Mouse (Mus musculus) CH12.LX (cell line): ENCODE results near the gene Eral1.

Experiments
- CHD2 ChIP-seq: IDR thresholded peaks from 2 replicates; pipeline ENCODE4 v1.6.1; 2011; ENCODE audit warnings: low read length, improper control_type of control experiment
- CTCF ChIP-seq, 2 experiments: IDR thresholded peaks in 1 of 2; conservative IDR thresholded peaks in 1 of 2; 2 replicates each; pipeline ENCODE4 v1.5.1; 2011 to 2012; ENCODE audit warnings: low read depth in 2 of 2, low read length in 2 of 2, improper control_type of control experiment in 1 of 2, inconsistent platforms in 1 of 2, mild to moderate bottlenecking in 1 of 2, moderate library complexity in 1 of 2
- E2F4 ChIP-seq: IDR thresholded peaks from 2 replicates; pipeline ENCODE4 v1.6.1; 2011; ENCODE audit warnings: low read depth, low read length, improper control_type of control experiment; ENCODE audit not compliant: insufficient replicate concordance
- MAZ ChIP-seq: IDR thresholded peaks from 2 replicates; pipeline ENCODE4 v1.6.1; 2012; ENCODE audit warnings: low read depth, mild to moderate bottlenecking, inconsistent platforms, low read length, improper control_type of control experiment, moderate library complexity
- MYC ChIP-seq: IDR thresholded peaks from 2 replicates; pipeline ENCODE4 v1.6.1; 2011; ENCODE audit warnings: low read depth, mild to moderate bottlenecking, improper control_type of control experiment, low read length
- NELFE ChIP-seq: IDR thresholded peaks from 2 replicates; pipeline ENCODE4 v1.6.1; 2011; ENCODE audit warnings: low read depth, low read length, improper control_type of control experiment
- PAX5 ChIP-seq: IDR thresholded peaks from 2 replicates; pipeline ENCODE4 v1.6.1; 2012; ENCODE audit warnings: low read length, inconsistent platforms, mixed read lengths
- POLR2A ChIP-seq: IDR thresholded peaks from 2 replicates; pipeline ENCODE4 v1.6.1; 2011; ENCODE audit warnings: low read depth, mild to moderate bottlenecking, improper control_type of control experiment, low read length
- POLR2AphosphoS2 ChIP-seq: IDR thresholded peaks from 2 replicates; pipeline ENCODE4 v1.6.1; 2011; ENCODE audit warnings: low read depth, low read length, improper control_type of control experiment
- RAD21 ChIP-seq: IDR thresholded peaks from 2 replicates; pipeline ENCODE4 v1.6.1; 2011; ENCODE audit warnings: low read depth, mild to moderate bottlenecking, low read length, improper control_type of control experiment, moderate library complexity
- RCOR1 ChIP-seq: conservative IDR thresholded peaks from 2 replicates; pipeline ENCODE4 v1.6.1; 2012; ENCODE audit warnings: low read depth, mild to moderate bottlenecking, inconsistent platforms, low read length, improper control_type of control experiment
- TCF12 ChIP-seq: IDR thresholded peaks from 2 replicates; pipeline ENCODE4 v1.6.1; 2014; ENCODE audit warnings: low read depth, mild to moderate bottlenecking, inconsistent platforms, low read length, improper control_type of control experiment
- ZNF384 ChIP-seq: IDR thresholded peaks from 2 replicates; pipeline ENCODE4 v1.6.1; 2012; ENCODE audit warnings: low read depth, low read length, improper control_type of control experiment, inconsistent platforms

DNA sequence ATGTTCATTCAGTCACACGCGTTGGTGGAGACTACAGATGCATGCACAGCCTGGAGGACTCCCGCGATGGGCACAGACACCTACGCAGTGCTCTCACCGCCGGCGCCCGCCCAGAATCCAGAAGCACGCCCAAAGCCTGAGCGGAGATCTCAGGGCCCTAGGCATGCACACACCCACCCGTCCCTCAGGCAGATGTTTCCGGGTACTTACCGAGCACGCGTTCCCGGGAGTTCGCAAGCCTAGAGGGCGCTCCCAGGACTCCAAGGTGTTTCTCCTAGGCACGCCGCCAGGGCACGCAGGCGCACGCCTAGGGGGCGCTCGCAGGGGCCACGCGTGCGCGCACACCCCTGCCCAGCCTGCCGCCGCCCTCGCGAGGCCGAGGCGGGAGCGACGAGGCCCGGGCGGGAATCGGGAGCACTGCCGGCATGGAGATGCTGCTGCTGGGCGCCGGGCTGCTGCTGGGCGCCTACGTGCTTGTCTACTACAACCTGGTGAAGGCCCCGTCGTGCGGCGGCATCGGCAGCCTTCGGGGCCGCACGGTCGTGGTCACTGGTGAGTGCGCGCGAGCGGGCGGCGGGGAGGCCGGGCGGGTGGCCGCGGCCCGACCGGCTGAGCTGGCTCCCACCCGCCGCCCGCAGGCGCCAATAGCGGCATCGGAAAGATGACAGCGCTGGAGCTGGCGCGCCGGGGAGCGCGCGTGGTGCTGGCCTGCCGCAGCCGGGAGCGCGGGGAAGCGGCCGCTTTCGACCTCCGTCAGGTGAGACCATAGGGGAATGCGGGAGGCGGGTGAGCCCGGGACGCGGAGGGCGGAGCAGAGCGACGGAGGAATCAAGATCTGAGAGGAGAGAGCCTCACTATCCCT is 48.0 kb downstream of the Eral1 start, which contains the start of gene Dhrs13:
- TF ChIP-seq POLR2A (peak; percentile 93), POLR2AphosphoS2 (no peak; the same call in 1 of the 2 replicates), CTCF (conservative IDR thresholded peaks at IDR 0.05 in 1 of 2, IDR thresholded peaks at IDR 0.05 in 1 of 2; ENCODE audit: low read depth in 2 of 2, low read length in 2 of 2) (peak in 1 of 2 experiments; percentile 100; a peak in 2 of 4 replicates), PAX5 (no peak), E2F4 (no peak), ZNF384 (no peak), NELFE (peak; percentile 96), TCF12 (peak; percentile 93), RCOR1 (no peak), RAD21 (no peak), MYC (peak; percentile 99), MAZ (no peak), CHD2 (peak; percentile 81)
